Mouse (Mus musculus): ENCODE results near the gene Sorbs1.

Gene Sorbs1

GRCm38 (mm10) chr19:40369852-40370811 is 143.4 kb downstream of the Sorbs1 start:
- no peak for DNase-seq

- no peak for DNase-seq
These were observed 145.1 kb downstream of the Sorbs1 start for GRCm38 (mm10) chr19:40368517-40368916.

GRCm38 (mm10) chr19:40366163-40366941 is 147.2 kb downstream of the Sorbs1 start:
- peak; percentile 63 for DNase-seq

GRCm38 (mm10) chr19:40365137-40365536 is 148.4 kb downstream of the Sorbs1 start:
- DNase-seq = peak; percentile 41

- DNase-seq = no peak
These were observed 150.1 kb downstream of the Sorbs1 start for GRCm38 (mm10) chr19:40363447-40363846.

- peak; percentile 59 for DNase-seq
These were observed 151.2 kb downstream of the Sorbs1 start for GRCm38 (mm10) chr19:40362203-40362865.

GRCm38 (mm10) chr19:40359712-40360394 is 153.7 kb downstream of the Sorbs1 start:
- no peak for DNase-seq

GRCm38 (mm10) chr19:40356536-40357522 is 156.8 kb downstream of the Sorbs1 start:
- no peak for DNase-seq

- DNase-seq = no peak
These were observed 158.5 kb downstream of the Sorbs1 start for GRCm38 (mm10) chr19:40355075-40355474.

- DNase-seq = peak; percentile 78
These were observed 161.6 kb downstream of the Sorbs1 start for GRCm38 (mm10) chr19:40352006-40352405.

GRCm38 (mm10) chr19:40350835-40351234 is 162.7 kb downstream of the Sorbs1 start:
- no peak for DNase-seq

GRCm38 (mm10) chr19:40349713-40350671 is 163.6 kb downstream of the Sorbs1 start:
- DNase-seq = no peak

- no peak for DNase-seq
These were observed 164.3 kb downstream of the Sorbs1 start for GRCm38 (mm10) chr19:40349281-40349680.

GRCm38 (mm10) chr19:40348652-40349051 is 164.9 kb downstream of the Sorbs1 start:
- no peak for DNase-seq

- DNase-seq = peak; percentile 95
These were observed 165.4 kb downstream of the Sorbs1 start for GRCm38 (mm10) chr19:40348175-40348574.

GRCm38 (mm10) chr19:40346908-40347307 is 166.7 kb downstream of the Sorbs1 start:
- DNase-seq = no peak

GRCm38 (mm10) chr19:40346232-40346844 is 167.2 kb downstream of the Sorbs1 start:
- no peak for DNase-seq

- DNase-seq = peak; percentile 65
These were observed 167.9 kb downstream of the Sorbs1 start for GRCm38 (mm10) chr19:40345684-40346083.

GRCm38 (mm10) chr19:40343018-40343417 is 170.6 kb downstream of the Sorbs1 start:
- DNase-seq = peak; percentile 85

Measured in cerebellum, adult 9-10 months (tissue).